12 mouse cellular contexts compared by ENCODE assay signal in the genomic region with DNA sequence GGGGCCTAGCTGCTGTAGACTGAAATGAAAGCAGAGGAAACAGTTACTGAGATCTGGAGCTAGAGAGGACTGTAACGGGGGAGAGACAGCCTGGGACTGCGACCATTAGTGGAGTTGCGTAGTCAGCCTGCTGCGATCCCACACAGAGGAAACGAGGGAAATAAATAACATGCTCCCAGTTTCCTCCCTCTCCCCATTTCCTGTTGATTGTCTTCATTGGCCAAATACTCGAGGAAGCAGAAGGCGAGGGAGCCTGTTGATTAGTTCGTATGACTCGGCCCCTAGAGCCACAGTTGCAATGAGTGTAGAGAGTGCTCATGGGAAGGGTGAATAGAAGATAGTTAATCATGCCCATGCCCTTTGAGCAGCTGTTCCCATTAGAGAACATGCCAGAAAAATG.
A peak's percentile ranks its signal among the peaks of the same experiment; 100 is the strongest.
DNase-seq lines count a peak whose midpoint lies in the region; ATAC-seq and TF ChIP-seq lines count a peak whose summit lies in the region.
"Had no signal": no experiment of that assay in that cellular context is flagged by ENCODE, and none has a peak within 500 bp of the region (broad histone marks: within the 10 kb centered on the region; RNA-seq: fewer than 3 reads in every experiment).

No protein-coding gene starts in this region.

- no peak overlapping the region for H3K9ac ChIP-seq in liver, embryonic 14.5 days (replicated peaks)
- H3K9ac ChIP-seq: midbrain, embryonic 13.5 days; neural tube, embryonic 12.5 days had no signal

- no peaks in the 10 kb centered on the region for H3K36me3 ChIP-seq in liver, embryonic 14.5 days (replicated peaks; ENCODE audit: control insufficient read depth, insufficient read depth, low read depth)
- H3K36me3 ChIP-seq: midbrain, embryonic 13.5 days; neural tube, embryonic 12.5 days had no signal

- TF ChIP-seq EP300 in liver, embryonic 14.5 days (IDR thresholded peaks at IDR 0.05; ENCODE audit: low read depth): no peak

- TF ChIP-seq CTCF in liver, embryonic 14.5 days (IDR thresholded peaks at IDR 0.05; ENCODE audit: low read depth): no peak

- H3K4me1 ChIP-seq in liver, embryonic 14.5 days (replicated peaks; ENCODE audit: control insufficient read depth in 2 of 2, insufficient read depth in 2 of 2, low read length in 1 of 2): no peaks in the 10 kb centered on the region
- H3K4me1 ChIP-seq: midbrain, embryonic 13.5 days; neural tube, embryonic 12.5 days had no signal

- no peak overlapping the region for H3K4me2 ChIP-seq in liver, embryonic 14.5 days (ENCODE audit: low read depth)
- H3K4me2 ChIP-seq: midbrain, embryonic 13.5 days; neural tube, embryonic 12.5 days had no signal

- no peak overlapping the region for H3K4me3 ChIP-seq in liver, embryonic 14.5 days (ENCODE audit: insufficient read depth in 1 of 2, low read depth in 2 of 2, low read length in 2 of 2)
- H3K4me3 ChIP-seq: midbrain, embryonic 13.5 days; neural tube, embryonic 12.5 days had no signal

- ATAC-seq in liver, embryonic 14.5 days (ENCODE audit: insufficient read depth): peak; percentile 31; the same call in 1 of the 2 replicates
- ATAC-seq: midbrain, embryonic 13.5 days had no signal

- 22% methylated on average over 9 of the region's 9 CpGs for WGBS in liver, embryonic 14.5 days (ENCODE audit: insufficient replicate concordance)

- no peaks in the 10 kb centered on the region for H3K9me3 ChIP-seq in liver, embryonic 14.5 days (ENCODE audit: control insufficient read depth, low read length)

- no peak overlapping the region for H3K27ac ChIP-seq in liver, embryonic 14.5 days
- H3K27ac ChIP-seq: midbrain, embryonic 13.5 days; neural tube, embryonic 12.5 days had no signal

- no peaks in the 10 kb centered on the region for H3K27me3 ChIP-seq in liver, embryonic 14.5 days (ENCODE audit: control insufficient read depth, insufficient read depth, low read length)
- H3K27me3 ChIP-seq: midbrain, embryonic 13.5 days; neural tube, embryonic 12.5 days had no signal

- peak; percentile 30 to 39 for DNase-seq in heart, adult 18-20 months
- DNase-seq in heart, postnatal 25 days (ENCODE audit: low spot score): no peak
- DNase-seq in heart, adult 8-10 months (ENCODE audit: low spot score): peak; percentile 53
- DNase-seq in kidney, adult 9 months: peak; percentile 51
- DNase-seq in liver, embryonic 14.5 days (ENCODE audit: low read depth in 3 of 3, low spot score in 3 of 3): no peak
- no peak for DNase-seq in left cerebral cortex, adult 11 months (ENCODE audit: low spot score)
- DNase-seq in adrenal gland, adult 8-10 months: no peak
- no peak for DNase-seq in urinary bladder, postnatal 14 days (ENCODE audit: low spot score)
- DNase-seq: B cell, adult 2 months; right cerebral cortex, postnatal 4 days had no signal

- intact Hi-C loops in heart, postnatal 25 days (cut with DNase I): no loop called here

Comparison
In these comparisons a context has a peak if more than half of its experiments do, and no peak if none do; other contexts are left out.
1. DNase-seq: peak in heart, adult 18-20 months (2 of 2), heart, adult 8-10 months (single experiment) and kidney, adult 9 months (single experiment); none in heart, postnatal 25 days (single experiment), liver, embryonic 14.5 days (0 of 3), left cerebral cortex, adult 11 months (single experiment), adrenal gland, adult 8-10 months (single experiment) and urinary bladder, postnatal 14 days (single experiment).